Mouse (Mus musculus): ENCODE results near the gene Nog. TPM values are rescaled to one million over a fixed set of nuclear protein-coding genes. Genes with fewer than 3 reads are reported as not detected.

Gene Nog
- polyA plus RNA-seq (2014; fragmentation: Nextera tagmentation; extraction: Ambion mirVana) = 8.0 and 10.4 TPM in 2 replicates

DNA sequence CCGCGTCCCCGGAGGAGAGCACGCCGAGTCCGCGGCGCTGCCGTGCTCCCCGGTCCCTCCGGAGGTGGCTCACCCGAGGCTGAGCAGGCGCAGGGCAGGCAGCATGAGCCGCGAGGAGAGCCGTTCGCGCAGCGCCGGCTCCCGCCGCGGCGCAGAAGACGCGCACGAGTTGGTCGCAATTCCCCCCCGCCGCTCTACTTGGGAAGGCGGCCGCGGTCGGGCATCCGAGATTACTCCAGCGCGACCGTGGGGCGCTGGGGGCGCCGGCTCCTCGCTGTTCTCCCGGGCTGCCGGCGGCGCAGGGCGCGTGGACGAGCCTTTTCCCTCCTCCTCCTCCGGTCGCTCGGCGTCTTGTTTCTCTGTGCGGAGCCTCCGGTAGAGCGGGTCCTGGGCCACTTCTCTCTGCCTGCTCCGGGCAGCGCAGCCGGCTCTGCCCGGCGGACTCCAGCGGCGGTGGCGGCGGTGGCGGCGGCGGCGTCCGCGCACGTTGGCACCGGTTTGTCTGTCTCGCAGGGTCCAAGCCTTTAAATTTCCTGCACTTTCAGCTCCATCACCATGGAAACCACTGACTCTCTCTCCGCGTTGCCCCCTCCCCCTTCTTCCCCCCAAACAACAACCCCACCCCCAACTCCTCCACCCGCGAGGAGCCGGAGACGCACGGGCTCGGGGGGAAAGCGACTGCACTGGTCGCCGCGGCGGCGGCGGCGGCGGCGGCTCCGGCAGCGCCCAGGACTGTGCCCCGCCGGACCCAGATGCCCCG lies at the start of gene Nog:
Gene Nog (minus strand): TSS at position 277 of the 760 bp plus-strand sequence.
- H3K9me3 ChIP-seq (ENCODE audit: control insufficient read depth, low read length) = peaks cover 4% of the 10 kb centered on the region; the same call in 1 of the 2 replicates
- H3K4me2 ChIP-seq (ENCODE audit: low read depth, low read length, severe bottlenecking) = peak within 1 kb of the TSS; percentile 83
- peak within 1 kb of the TSS; percentile 79 for H3K4me3 ChIP-seq (ENCODE audit: low read depth, low read length)
- peak within 1 kb of the TSS; percentile 95 for H3K27ac ChIP-seq (ENCODE audit: low read depth, low read length)
- no peak for DNase-seq (ENCODE audit: low spot score)
- no peaks in the 10 kb centered on the region for H3K27me3 ChIP-seq (ENCODE audit: control insufficient read depth, insufficient read depth, low read length)
- peak within 1 kb of the TSS; percentile 89 for H3K9ac ChIP-seq (ENCODE audit: low read length)
- no peaks in the 10 kb centered on the region for H3K36me3 ChIP-seq (ENCODE audit: control insufficient read depth, insufficient read depth, low read length)
- peaks cover 5% of the 10 kb centered on the region; the same call in 1 of the 2 replicates for H3K4me1 ChIP-seq (replicated peaks; ENCODE audit: control insufficient read depth, insufficient read depth, low read length)
- ATAC-seq (replicated peaks; ENCODE audit: low FRiP score) = peak; percentile 40
- under 1% methylated on average over 76 of the region's 97 CpGs for WGBS

DNA sequence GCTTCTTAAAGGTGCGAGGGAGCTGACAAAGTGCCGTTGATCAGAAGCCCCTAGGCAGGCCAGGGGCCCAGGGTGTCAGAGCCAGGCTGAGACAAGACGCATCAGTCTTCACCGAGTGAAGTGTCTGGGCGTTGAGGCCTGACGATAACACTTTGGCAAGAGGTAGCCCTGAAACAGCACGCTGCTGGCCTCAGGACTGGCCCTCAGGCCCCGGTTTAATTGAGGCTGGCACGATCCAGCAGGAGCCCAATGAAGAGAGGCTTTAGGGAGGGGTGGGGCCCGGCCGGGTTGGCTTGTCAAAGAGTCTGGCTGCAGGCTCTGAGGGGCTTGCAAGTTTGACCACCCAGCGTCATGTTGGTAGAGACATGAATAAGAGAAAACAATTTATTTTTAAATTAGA lies 38.1 kb upstream of the Nog start:
- ATAC-seq (replicated peaks; ENCODE audit: low FRiP score) = no peak
- Histone ChIP-seq H3K9ac (ENCODE audit: low read length) (no peak overlapping the region), H3K4me3 (ENCODE audit: low read depth, low read length) (no peak overlapping the region), H3K4me2 (ENCODE audit: low read depth, low read length, severe bottlenecking) (no peak overlapping the region), H3K9me3 (ENCODE audit: control insufficient read depth, low read length) (no peaks in the 10 kb centered on the region), H3K4me1 (replicated peaks; ENCODE audit: control insufficient read depth, insufficient read depth, low read length) (no peaks in the 10 kb centered on the region), H3K27ac (ENCODE audit: low read depth, low read length) (no peak overlapping the region), H3K36me3 (ENCODE audit: control insufficient read depth, insufficient read depth, low read length) (no peaks in the 10 kb centered on the region), H3K27me3 (ENCODE audit: control insufficient read depth, insufficient read depth, low read length) (no peaks in the 10 kb centered on the region)
- 47% methylated on average over 12 of the region's 12 CpGs for WGBS
- no peak for DNase-seq (ENCODE audit: low spot score)

DNA sequence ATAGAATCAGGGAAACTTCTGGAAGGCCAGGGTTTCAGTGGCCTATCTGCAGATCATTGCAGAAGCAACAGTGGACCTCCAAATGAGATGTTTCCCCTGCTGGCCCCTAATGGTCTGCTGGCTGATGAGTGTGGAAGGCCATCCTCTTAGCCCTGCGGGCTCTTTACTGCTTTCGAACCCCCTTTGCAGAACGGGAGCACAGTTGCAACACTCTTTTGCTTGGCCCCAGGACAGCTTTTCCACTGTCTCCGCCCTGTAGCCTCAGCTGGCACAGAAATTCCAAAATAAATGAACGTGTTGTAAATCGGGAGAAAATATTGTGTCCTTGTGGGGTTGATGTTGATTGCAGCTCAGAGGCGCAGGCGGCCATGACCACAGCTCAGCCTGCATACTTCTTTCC lies 37.7 kb upstream of the Nog start:
- DNase-seq (ENCODE audit: low spot score) (no peak), ATAC-seq (replicated peaks; ENCODE audit: low FRiP score) (no peak)
- Histone ChIP-seq H3K4me3 (ENCODE audit: low read depth, low read length) (no peak overlapping the region), H3K36me3 (ENCODE audit: control insufficient read depth, insufficient read depth, low read length) (no peaks in the 10 kb centered on the region), H3K4me2 (ENCODE audit: low read depth, low read length, severe bottlenecking) (no peak overlapping the region), H3K9ac (ENCODE audit: low read length) (no peak overlapping the region), H3K27me3 (ENCODE audit: control insufficient read depth, insufficient read depth, low read length) (no peaks in the 10 kb centered on the region), H3K4me1 (replicated peaks; ENCODE audit: control insufficient read depth, insufficient read depth, low read length) (no peaks in the 10 kb centered on the region), H3K9me3 (ENCODE audit: control insufficient read depth, low read length) (no peaks in the 10 kb centered on the region), H3K27ac (ENCODE audit: low read depth, low read length) (no peak overlapping the region)
- 85% methylated on average over 8 of the region's 8 CpGs for WGBS

DNA sequence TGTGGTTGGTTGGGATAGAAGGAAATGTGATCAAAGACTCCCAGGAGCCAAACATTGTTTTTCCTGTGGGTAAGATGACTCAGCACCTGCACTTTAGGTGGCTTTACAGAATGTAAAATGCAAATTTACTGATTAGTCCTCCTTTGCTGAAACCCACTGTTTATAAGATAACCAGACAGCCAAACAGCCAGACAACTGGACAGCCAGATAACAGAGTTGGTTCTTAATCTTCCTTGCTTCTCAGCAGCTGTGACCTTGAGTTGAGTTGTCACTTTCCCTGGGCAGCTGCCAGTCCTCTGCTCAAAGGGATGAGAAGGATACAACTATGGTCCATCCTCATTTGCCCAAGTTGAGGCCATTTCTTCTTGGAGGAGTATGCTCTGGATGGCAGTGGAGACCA lies 35.8 kb upstream of the Nog start:
- no peak overlapping the region for H3K4me3 ChIP-seq (ENCODE audit: low read depth, low read length)
- H3K9ac ChIP-seq (ENCODE audit: low read length) = no peak overlapping the region
- H3K27me3 ChIP-seq (ENCODE audit: control insufficient read depth, insufficient read depth, low read length) = no peaks in the 10 kb centered on the region
- H3K27ac ChIP-seq (ENCODE audit: low read depth, low read length) = no peak overlapping the region
- DNase-seq (ENCODE audit: low spot score) (no peak), ATAC-seq (replicated peaks; ENCODE audit: low FRiP score) (no peak)
- no peaks in the 10 kb centered on the region for H3K36me3 ChIP-seq (ENCODE audit: control insufficient read depth, insufficient read depth, low read length)
- H3K4me2 ChIP-seq (ENCODE audit: low read depth, low read length, severe bottlenecking) = no peak overlapping the region
- no peaks in the 10 kb centered on the region for H3K9me3 ChIP-seq (ENCODE audit: control insufficient read depth, low read length)
- H3K4me1 ChIP-seq (replicated peaks; ENCODE audit: control insufficient read depth, insufficient read depth, low read length) = no peaks in the 10 kb centered on the region

DNA sequence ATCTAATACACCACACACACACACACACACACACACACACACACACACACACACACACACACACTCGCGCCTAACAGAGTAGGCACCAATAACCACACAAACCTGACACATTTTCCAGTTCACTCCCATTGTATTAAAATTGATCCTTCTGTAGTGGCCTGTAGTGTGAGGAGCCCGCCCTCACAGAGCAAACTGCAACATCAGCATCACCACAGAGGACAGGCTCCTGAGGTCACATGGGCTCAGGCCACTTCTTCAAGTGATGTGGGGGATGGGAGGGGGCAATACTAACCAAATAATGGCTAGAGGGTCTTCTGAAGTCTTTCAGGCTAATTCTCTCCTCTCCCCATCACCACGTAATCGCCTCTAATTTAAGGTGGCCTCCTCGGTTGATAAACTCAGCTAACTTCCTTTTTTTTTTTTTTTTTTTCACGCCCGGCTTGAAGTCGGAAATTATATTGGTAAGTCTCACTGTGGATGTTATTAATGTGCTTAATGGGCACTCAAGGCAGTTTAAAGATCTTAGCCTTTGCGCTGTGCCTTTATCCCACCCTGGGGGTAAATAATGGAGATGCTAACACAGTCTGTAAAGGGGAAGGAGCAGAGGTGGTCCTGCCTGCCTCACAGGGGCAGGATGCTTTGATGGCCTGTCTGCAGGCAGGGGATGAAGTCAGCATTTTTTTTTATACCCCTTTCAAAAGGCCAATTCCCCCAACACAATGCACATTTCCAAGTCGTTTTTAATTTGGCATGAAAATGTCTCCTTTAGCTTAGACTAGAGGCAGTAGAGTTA lies 25.2 kb upstream of the Nog start:
- DNase-seq (ENCODE audit: low spot score) = no peak
- H3K9me3 ChIP-seq (ENCODE audit: control insufficient read depth, low read length) = no peaks in the 10 kb centered on the region
- no peaks in the 10 kb centered on the region for H3K4me1 ChIP-seq (replicated peaks; ENCODE audit: control insufficient read depth, insufficient read depth, low read length)
- no peak for ATAC-seq (replicated peaks; ENCODE audit: low FRiP score)
- no peak overlapping the region for H3K4me3 ChIP-seq (ENCODE audit: low read depth, low read length)
- H3K27me3 ChIP-seq (ENCODE audit: control insufficient read depth, insufficient read depth, low read length) = no peaks in the 10 kb centered on the region
- H3K27ac ChIP-seq (ENCODE audit: low read depth, low read length) = no peak overlapping the region
- H3K4me2 ChIP-seq (ENCODE audit: low read depth, low read length, severe bottlenecking) = no peak overlapping the region
- no peaks in the 10 kb centered on the region for H3K36me3 ChIP-seq (ENCODE audit: control insufficient read depth, insufficient read depth, low read length)
- no peak overlapping the region for H3K9ac ChIP-seq (ENCODE audit: low read length)
- WGBS = 25% methylated on average over 11 of the region's 11 CpGs

DNA sequence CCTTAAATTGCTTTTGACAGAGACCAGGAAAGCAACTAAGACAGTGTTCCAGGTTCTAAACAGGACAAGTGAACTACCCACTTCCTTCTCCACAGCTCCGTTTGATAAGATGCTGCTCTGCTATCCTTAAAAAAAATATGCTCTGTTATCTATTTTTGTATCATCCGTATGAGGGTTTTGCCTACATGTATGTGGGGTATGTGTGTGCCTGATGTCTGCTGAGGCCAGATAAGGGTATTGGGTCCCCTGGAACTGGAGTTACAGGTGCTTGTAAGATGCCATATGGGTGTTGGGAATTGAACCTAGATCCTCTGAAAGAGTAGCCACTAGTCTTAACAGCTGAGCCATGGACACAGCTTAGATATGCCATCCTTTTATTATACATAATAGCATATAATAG lies 19.6 kb upstream of the Nog start:
- Histone ChIP-seq H3K36me3 (ENCODE audit: control insufficient read depth, insufficient read depth, low read length) (no peaks in the 10 kb centered on the region), H3K4me1 (replicated peaks; ENCODE audit: control insufficient read depth, insufficient read depth, low read length) (peaks cover 11% of the 10 kb centered on the region; the same call in 1 of the 2 replicates), H3K9ac (ENCODE audit: low read length) (no peak overlapping the region), H3K4me3 (ENCODE audit: low read depth, low read length) (no peak overlapping the region), H3K9me3 (ENCODE audit: control insufficient read depth, low read length) (no peaks in the 10 kb centered on the region), H3K27me3 (ENCODE audit: control insufficient read depth, insufficient read depth, low read length) (no peaks in the 10 kb centered on the region), H3K27ac (ENCODE audit: low read depth, low read length) (no peak overlapping the region), H3K4me2 (ENCODE audit: low read depth, low read length, severe bottlenecking) (no peak overlapping the region)
- ATAC-seq (replicated peaks; ENCODE audit: low FRiP score) (no peak), DNase-seq (ENCODE audit: low spot score) (no peak)
- WGBS = 95% methylated on average over 2 of the region's 2 CpGs

DNA sequence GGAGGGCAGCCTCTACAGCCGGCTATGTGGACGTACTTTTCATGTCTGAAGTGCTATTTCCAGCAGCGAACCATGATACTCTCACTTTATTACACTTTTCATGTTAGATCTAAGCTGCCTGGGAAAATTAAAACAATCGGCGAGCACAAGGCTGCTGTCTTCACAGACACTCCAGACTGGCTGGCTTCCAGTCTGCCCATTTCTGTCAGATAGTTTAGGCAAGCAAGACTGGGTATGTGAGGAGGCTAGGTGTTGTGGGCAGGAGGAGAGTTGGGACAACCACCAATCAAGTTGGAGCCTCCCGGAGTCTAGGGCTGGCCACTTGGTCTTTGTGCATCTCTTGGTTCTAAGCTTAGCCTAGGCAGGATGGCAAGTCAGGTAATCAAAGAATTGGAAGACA lies 17.5 kb upstream of the Nog start:
- no peak overlapping the region for H3K4me3 ChIP-seq (ENCODE audit: low read depth, low read length)
- no peak overlapping the region for H3K4me2 ChIP-seq (ENCODE audit: low read depth, low read length, severe bottlenecking)
- H3K27ac ChIP-seq (ENCODE audit: low read depth, low read length) = no peak overlapping the region
- 84% methylated on average over 6 of the region's 6 CpGs for WGBS
- H3K27me3 ChIP-seq (ENCODE audit: control insufficient read depth, insufficient read depth, low read length) = no peaks in the 10 kb centered on the region
- no peaks in the 10 kb centered on the region for H3K36me3 ChIP-seq (ENCODE audit: control insufficient read depth, insufficient read depth, low read length)
- peaks cover 11% of the 10 kb centered on the region; the same call in 1 of the 2 replicates for H3K4me1 ChIP-seq (replicated peaks; ENCODE audit: control insufficient read depth, insufficient read depth, low read length)
- DNase-seq (ENCODE audit: low spot score) (no peak), ATAC-seq (replicated peaks; ENCODE audit: low FRiP score) (no peak)
- H3K9me3 ChIP-seq (ENCODE audit: control insufficient read depth, low read length) = no peaks in the 10 kb centered on the region
- no peak overlapping the region for H3K9ac ChIP-seq (ENCODE audit: low read length)

DNA sequence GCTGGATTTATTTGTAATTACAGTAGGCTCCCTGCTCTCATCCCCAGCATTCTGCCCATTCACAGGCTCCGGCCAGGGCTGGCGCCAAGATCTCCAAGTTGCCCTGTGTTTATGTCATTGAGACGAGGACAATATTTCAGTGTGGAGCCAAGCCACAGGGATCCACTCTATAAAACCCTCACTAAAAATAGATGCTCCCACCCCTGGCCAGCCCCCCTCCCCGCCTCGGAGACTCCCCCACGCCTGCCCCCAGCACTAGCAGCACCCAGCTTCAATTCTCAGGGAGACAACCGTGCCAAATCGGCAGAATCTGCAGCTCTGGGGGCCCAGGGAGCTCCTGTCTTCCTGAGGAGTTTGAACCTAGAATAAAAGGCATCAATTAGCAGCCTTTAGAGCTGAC lies 16.2 kb upstream of the Nog start:
- H3K27ac ChIP-seq (ENCODE audit: low read depth, low read length) = no peak overlapping the region
- ATAC-seq (replicated peaks; ENCODE audit: low FRiP score) = peak; percentile 53; the same call in 1 of the 2 replicates
- no peaks in the 10 kb centered on the region for H3K9me3 ChIP-seq (ENCODE audit: control insufficient read depth, low read length)
- WGBS = 5% methylated on average over 8 of the region's 8 CpGs
- H3K4me2 ChIP-seq (ENCODE audit: low read depth, low read length, severe bottlenecking) = peak overlapping the region; percentile 34; the same call in 1 of the 2 replicates
- H3K27me3 ChIP-seq (ENCODE audit: control insufficient read depth, insufficient read depth, low read length) = no peaks in the 10 kb centered on the region
- peaks cover 11% of the 10 kb centered on the region; the same call in 1 of the 2 replicates for H3K4me1 ChIP-seq (replicated peaks; ENCODE audit: control insufficient read depth, insufficient read depth, low read length)
- peak; percentile 54 for DNase-seq (ENCODE audit: low spot score)
- H3K9ac ChIP-seq (ENCODE audit: low read length) = peak overlapping the region; percentile 2; the same call in 1 of the 2 replicates
- H3K36me3 ChIP-seq (ENCODE audit: control insufficient read depth, insufficient read depth, low read length) = no peaks in the 10 kb centered on the region
- H3K4me3 ChIP-seq (ENCODE audit: low read depth, low read length) = no peak overlapping the region
